Mouse (Mus musculus): ENCODE results near the gene AC131692.1.
"Not testable (repeated sequence)": the region's sequence is repeated elsewhere in the genome, so short reads cannot be mapped to it uniquely, and the experiment has no call there.

AC131692.1 gene

GRCm38 (mm10) chr19:6117346-6117985 lies 23.2 kb downstream of the AC131692.1 start:
- DNase-seq (ENCODE audit: low read depth, low spot score), result no peak

- peak; percentile 91 for DNase-seq (ENCODE audit: low read depth, low spot score)
Measured at GRCm38 (mm10) chr19:6117986-6118676, 23.9 kb downstream of the AC131692.1 start, which contains the start of gene Sac3d1. TSS of gene Sac3d1 (minus strand) at chr19:6118650.

GRCm38 (mm10) chr19:6118677-6119185 lies 24.5 kb downstream of the AC131692.1 start:
- DNase-seq (ENCODE audit: low read depth, low spot score), result no peak

GRCm38 (mm10) chr19:6121761-6122160 lies 27.5 kb downstream of the AC131692.1 start:
- DNase-seq (ENCODE audit: low read depth, low spot score), result no peak

GRCm38 (mm10) chr19:6123330-6123729 lies 29.1 kb downstream of the AC131692.1 start:
- no peak for DNase-seq (ENCODE audit: low read depth, low spot score)

GRCm38 (mm10) chr19:6124898-6125297 lies 30.7 kb downstream of the AC131692.1 start:
- DNase-seq (ENCODE audit: low read depth, low spot score), result no peak

GRCm38 (mm10) chr19:6126289-6126688 lies 32.1 kb downstream of the AC131692.1 start:
- no peak for DNase-seq (ENCODE audit: low read depth, low spot score)

- DNase-seq (ENCODE audit: low read depth, low spot score), result no peak
Measured at GRCm38 (mm10) chr19:6126789-6127580, 32.8 kb downstream of the AC131692.1 start.

GRCm38 (mm10) chr19:6127760-6128341 lies 33.6 kb downstream of the AC131692.1 start, which contains the start of gene Snx15:
TSS of gene Snx15 (minus strand) at chr19:6128304.
- DNase-seq (ENCODE audit: low read depth, low spot score), result peak; percentile 91

GRCm38 (mm10) chr19:6130414-6131128 lies 36.4 kb downstream of the AC131692.1 start:
- DNase-seq (ENCODE audit: low read depth, low spot score), result not testable (repeated sequence)

- DNase-seq (ENCODE audit: low read depth, low spot score), result no peak
Measured at GRCm38 (mm10) chr19:6132171-6132827, 38.1 kb downstream of the AC131692.1 start.

- DNase-seq (ENCODE audit: low read depth, low spot score), result not testable (repeated sequence)
Measured at GRCm38 (mm10) chr19:6133197-6133596, 39.0 kb downstream of the AC131692.1 start.

- DNase-seq (ENCODE audit: low read depth, low spot score), result no peak
Measured at GRCm38 (mm10) chr19:6136397-6136796, 42.2 kb downstream of the AC131692.1 start.

- DNase-seq (ENCODE audit: low read depth, low spot score), result no peak
Measured at GRCm38 (mm10) chr19:6139701-6140100, 45.5 kb downstream of the AC131692.1 start.

- DNase-seq (ENCODE audit: low read depth, low spot score), result no peak
Measured at GRCm38 (mm10) chr19:6140374-6140677, 46.1 kb downstream of the AC131692.1 start.

GRCm38 (mm10) chr19:6140678-6141393 lies 46.6 kb downstream of the AC131692.1 start, which contains the start of gene Batf2:
TSS of gene Batf2 (plus strand) at chr19:6140983.
- peak; percentile 93 for DNase-seq (ENCODE audit: low read depth, low spot score)

GRCm38 (mm10) chr19:6141394-6141749 lies 47.2 kb downstream of the AC131692.1 start, which contains the start of gene Arl2:
TSS of gene Arl2 (minus strand) at chr19:6141548.
- DNase-seq (ENCODE audit: low read depth, low spot score), result peak; percentile 90

GRCm38 (mm10) chr19:6144842-6145241 lies 50.6 kb downstream of the AC131692.1 start:
- no peak for DNase-seq (ENCODE audit: low read depth, low spot score)

All from brain, embryonic 18.5 days (tissue).